Mouse (Mus musculus) olfactory bulb, adult 2 months (tissue): ENCODE measurements around the gene Arap1.

Experiments used
- CTCF ChIP-seq: fragments of 200-500 bp; IDR thresholded peaks from 2 replicates; pipeline ENCODE4 v1.5.1; 2012; ENCODE audit warnings: low read depth, mild to moderate bottlenecking, low read length, moderate library complexity; ENCODE audit not compliant: insufficient read depth
- POLR2A ChIP-seq: fragments of 200-500 bp; IDR thresholded peaks from 2 replicates; pipeline ENCODE4 v1.6.1; 2012; ENCODE audit warnings: mild to moderate bottlenecking, low read depth, low read length, moderate library complexity; ENCODE audit not compliant: insufficient read depth

- no peak for TF ChIP-seq CTCF
- TF ChIP-seq POLR2A = no peak
Measured at GRCm38 (mm10) chr7:101376701-101377340, 29.0 kb downstream of the Arap1 start.
